ENCODE assay signal across 12 mouse cellular contexts in the genomic region with DNA sequence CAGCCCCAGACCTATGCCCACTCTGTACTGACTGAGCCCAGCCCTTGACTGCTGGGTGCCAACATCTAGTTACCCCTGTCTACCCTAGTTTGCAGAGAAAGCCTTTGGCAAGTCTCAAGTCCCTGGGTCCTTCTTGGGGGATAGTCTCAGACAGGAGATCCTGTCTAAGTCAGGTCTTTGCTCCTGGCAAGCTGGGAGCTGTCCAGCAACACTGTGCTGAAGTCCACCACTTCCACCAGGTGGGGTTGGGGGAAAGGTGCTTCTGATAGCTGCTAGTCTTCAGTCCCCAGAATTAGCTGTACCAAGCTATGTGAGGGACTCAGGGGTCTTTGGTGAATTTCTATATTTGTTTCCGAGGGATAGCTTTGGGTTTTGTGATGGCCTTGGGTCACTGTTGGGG. TPM values are rescaled to one million over a fixed set of nuclear protein-coding genes. Genes with fewer than 3 reads are reported as not detected.
DNase-seq lines count a peak whose midpoint lies in the region; ATAC-seq and TF ChIP-seq lines count a peak whose summit lies in the region.
"Had no signal": no experiment of that assay in that cellular context is flagged by ENCODE, and none has a peak within 500 bp of the region (broad histone marks: within the 10 kb centered on the region; RNA-seq: fewer than 3 reads in every experiment).

No protein-coding gene starts in this region.

- intact Hi-C loops in left cerebral cortex, adult 2 months (cut with DNase I) = no loop called here

- DNase-seq in adrenal gland, postnatal 25 days = peak; percentile 12
- DNase-seq in adrenal gland, adult 8-10 months = no peak
- no peak for DNase-seq in left cerebral cortex, adult 2 months (ENCODE audit: extremely low spot score in 1 of 2, low spot score in 2 of 2)
- DNase-seq in left cerebral cortex, adult 9 months (ENCODE audit: low spot score in 2 of 2) = no peak
- peak; percentile 43 for DNase-seq in NIH3T3 (ENCODE audit: low read depth)
- DNase-seq in limb, embryonic 11.5 days (ENCODE audit: low spot score) = peak; percentile 71
- no peak for DNase-seq in gastrocnemius, postnatal 25 days
- no peak for DNase-seq in layer of hippocampus, adult 11-12 months (ENCODE audit: low spot score)
- DNase-seq: cerebellum, adult 2 months; kidney, adult 11 months had no signal

- no peak overlapping the region for H3K4me3 ChIP-seq in left cerebral cortex, adult 2 months
- no peak overlapping the region for H3K4me3 ChIP-seq in limb, embryonic 11.5 days (ENCODE audit: low read depth, low read length)
- H3K4me3 ChIP-seq: forebrain, embryonic 15.5 days; limb, embryonic 13.5 days had no signal

- 76% methylated on average over 1 of the region's 1 CpGs for WGBS in limb, embryonic 11.5 days

- no peaks in the 10 kb centered on the region for H3K27me3 ChIP-seq in limb, embryonic 11.5 days (ENCODE audit: control insufficient read depth, insufficient read depth, low read length)
- H3K27me3 ChIP-seq: forebrain, embryonic 15.5 days had no signal

- no peaks in the 10 kb centered on the region for H3K9me3 ChIP-seq in limb, embryonic 11.5 days (ENCODE audit: control insufficient read depth, low read length)
- H3K9me3 ChIP-seq: forebrain, embryonic 15.5 days; limb, embryonic 13.5 days had no signal

- H3K27ac ChIP-seq in left cerebral cortex, adult 2 months = peak overlapping the region; percentile 50; the same call in 1 of the 2 replicates
- H3K27ac ChIP-seq in limb, embryonic 11.5 days (replicated peaks; ENCODE audit: low read depth, low read length) = no peak overlapping the region
- H3K27ac ChIP-seq: limb, embryonic 13.5 days had no signal

- H3K36me3 ChIP-seq in limb, embryonic 11.5 days (ENCODE audit: control insufficient read depth, insufficient read depth, low read length) = no peaks in the 10 kb centered on the region
- H3K36me3 ChIP-seq: forebrain, embryonic 15.5 days; limb, embryonic 13.5 days had no signal

- H3K9ac ChIP-seq in limb, embryonic 11.5 days (ENCODE audit: low read length) = no peak overlapping the region
- H3K9ac ChIP-seq: forebrain, embryonic 15.5 days; limb, embryonic 13.5 days had no signal

- no peak overlapping the region for H3K4me2 ChIP-seq in limb, embryonic 11.5 days (ENCODE audit: low read depth, severe bottlenecking)
- H3K4me2 ChIP-seq: forebrain, embryonic 15.5 days; limb, embryonic 13.5 days had no signal

- no peak for TF ChIP-seq CTCF in left cerebral cortex, adult 2 months (IDR thresholded peaks at IDR 0.05)

- H3K4me1 ChIP-seq in limb, embryonic 11.5 days (ENCODE audit: control insufficient read depth, insufficient read depth, low read length) = no peaks in the 10 kb centered on the region
- H3K4me1 ChIP-seq: limb, embryonic 13.5 days had no signal

- ATAC-seq in limb, embryonic 11.5 days (ENCODE audit: insufficient number of reproducible peaks, low FRiP score, low TSS enrichment, low read depth) = no peak
- ATAC-seq: forebrain, embryonic 15.5 days had no signal

RNA-seq across cellular contexts. Expression of a gene that starts 9.6 kb away (rescaled TPM):
- total RNA-seq in adrenal gland, postnatal 25 days (2021) = 1.1 and 1.7 TPM in 2 replicates
- 1 to 10 TPM; 2.0 to 4.1 (median 3.6) TPM for total RNA-seq in adrenal gland, adult 8-10 months (2022)
- total RNA-seq in left cerebral cortex, adult 2 months (2021) = 100 to 1,000 TPM; 223 to 224 TPM
- 0.49 and 0.51 TPM in 2 replicates for polyA plus RNA-seq in limb, embryonic 11.5 days (2014; fragmentation: Nextera tagmentation; extraction: Ambion mirVana)
- under 1 TPM; 0.11 to 0.26 TPM for total RNA-seq in gastrocnemius, postnatal 25 days (2021)

RNA-seq across cellular contexts. Expression of a gene that starts 40.8 kb away (rescaled TPM):
- total RNA-seq in adrenal gland, postnatal 25 days (2021) = 50.6 and 53.8 TPM in 2 replicates
- 10 to 100 TPM; 59.9 to 67.9 (median 62.6) TPM for total RNA-seq in adrenal gland, adult 8-10 months (2022)
- total RNA-seq in left cerebral cortex, adult 2 months (2021) = 100 to 1,000 TPM; 116 to 132 TPM
- polyA plus RNA-seq in limb, embryonic 11.5 days (2014; fragmentation: Nextera tagmentation; extraction: Ambion mirVana) = 38.0 and 38.8 TPM in 2 replicates
- 10 to 100 TPM; 26.3 to 28.5 TPM for total RNA-seq in gastrocnemius, postnatal 25 days (2021)

Comparison
In these comparisons a context has a peak if more than half of its experiments do, and no peak if none do; other contexts are left out.
1. DNase-seq: peak in adrenal gland, postnatal 25 days (single experiment), NIH3T3 (single experiment) and limb, embryonic 11.5 days (single experiment); none in adrenal gland, adult 8-10 months (single experiment), left cerebral cortex, adult 2 months (0 of 2), left cerebral cortex, adult 9 months (0 of 2), gastrocnemius, postnatal 25 days (single experiment) and layer of hippocampus, adult 11-12 months (single experiment).
2. RNA of a gene that starts 9.6 kb away (total RNA-seq): 223 to 224 TPM in left cerebral cortex, adult 2 months; 2.0 to 4.1 TPM in adrenal gland, adult 8-10 months, 1.1 to 1.7 TPM in adrenal gland, postnatal 25 days and 0.11 to 0.26 TPM in gastrocnemius, postnatal 25 days; every median in the first group is over 10 times any median in the second.